Mouse (Mus musculus) spleen, adult 18-20 months (tissue): Measurements from ENCODE around the gene Vmn2r65.

Source experiments
- DNase-seq, 2 experiments: peaks; one replicate each; pipeline ENCODE4 v3.0.0; 2022; ENCODE audit warnings: mixed read lengths in 2 of 2

Vmn2r65 gene

GRCm38 (mm10) chr7:84964015-84964414 is at the start of gene Vmn2r65:
Gene Vmn2r65, minus strand, starts transcription at chr7:84964115.
- DNase-seq, result no peak

GRCm38 (mm10) chr7:85012168-85012567 is 48.3 kb upstream of the Vmn2r65 start, which contains the start of gene Vmn2r66:
Gene Vmn2r66, minus strand, starts transcription at chr7:85012268.
- no peak for DNase-seq

GRCm38 (mm10) chr7:84996694-84997093 is 32.8 kb upstream of the Vmn2r65 start:
- no peak for DNase-seq
